Mouse (Mus musculus): ENCODE data around the gene Pxk. TPM values are rescaled to one million over a fixed set of nuclear protein-coding genes. Genes with fewer than 3 reads are reported as not detected.
A peak's percentile ranks its signal among the peaks of the same experiment; 100 is the strongest.
"Not testable (repeated sequence)": the region's sequence is repeated elsewhere in the genome, so short reads cannot be mapped to it uniquely, and the experiment has no call there.

Pxk gene
- total RNA-seq, 2 experiments from 2014 or later, result 4.8 to 6.7 TPM

GRCm38 (mm10) chr14:8099561-8100021 is 1.6 kb downstream of the Pxk start:
- no peak for ATAC-seq (replicated peaks; ENCODE audit: low FRiP score, low TSS enrichment, poor library complexity, severe bottlenecking)

GRCm38 (mm10) chr14:8101886-8102285 is 3.9 kb downstream of the Pxk start:
- ATAC-seq (replicated peaks; ENCODE audit: low FRiP score, low TSS enrichment, poor library complexity, severe bottlenecking), result no peak

GRCm38 (mm10) chr14:8102676-8103075 is 4.7 kb downstream of the Pxk start:
- no peak for ATAC-seq (replicated peaks; ENCODE audit: low FRiP score, low TSS enrichment, poor library complexity, severe bottlenecking)

GRCm38 (mm10) chr14:8108047-8108446 is 10.0 kb downstream of the Pxk start:
- no peak for ATAC-seq (replicated peaks; ENCODE audit: low FRiP score, low TSS enrichment, poor library complexity, severe bottlenecking)

- ATAC-seq (replicated peaks; ENCODE audit: low FRiP score, low TSS enrichment, poor library complexity, severe bottlenecking), result no peak
Measured at GRCm38 (mm10) chr14:8108976-8109375, 11.0 kb downstream of the Pxk start.

GRCm38 (mm10) chr14:8111545-8111944 is 13.5 kb downstream of the Pxk start:
- no peak for ATAC-seq (replicated peaks; ENCODE audit: low FRiP score, low TSS enrichment, poor library complexity, severe bottlenecking)

- ATAC-seq (replicated peaks; ENCODE audit: low FRiP score, low TSS enrichment, poor library complexity, severe bottlenecking), result no peak
Measured at GRCm38 (mm10) chr14:8112036-8112435, 14.0 kb downstream of the Pxk start.

- no peak for ATAC-seq (replicated peaks; ENCODE audit: low FRiP score, low TSS enrichment, poor library complexity, severe bottlenecking)
Measured at GRCm38 (mm10) chr14:8113616-8114015, 15.6 kb downstream of the Pxk start.

GRCm38 (mm10) chr14:8114306-8114705 is 16.3 kb downstream of the Pxk start:
- no peak for ATAC-seq (replicated peaks; ENCODE audit: low FRiP score, low TSS enrichment, poor library complexity, severe bottlenecking)

- no peak for ATAC-seq (replicated peaks; ENCODE audit: low FRiP score, low TSS enrichment, poor library complexity, severe bottlenecking)
Measured at GRCm38 (mm10) chr14:8114756-8115155, 16.7 kb downstream of the Pxk start.

- no peak for ATAC-seq (replicated peaks; ENCODE audit: low FRiP score, low TSS enrichment, poor library complexity, severe bottlenecking)
Measured at GRCm38 (mm10) chr14:8115772-8116171, 17.8 kb downstream of the Pxk start.

- ATAC-seq (replicated peaks; ENCODE audit: low FRiP score, low TSS enrichment, poor library complexity, severe bottlenecking), result no peak
Measured at GRCm38 (mm10) chr14:8117371-8117770, 19.4 kb downstream of the Pxk start.

GRCm38 (mm10) chr14:8119454-8119853 is 21.4 kb downstream of the Pxk start:
- ATAC-seq (replicated peaks; ENCODE audit: low FRiP score, low TSS enrichment, poor library complexity, severe bottlenecking), result peak; percentile 81

GRCm38 (mm10) chr14:8119904-8120303 is 21.9 kb downstream of the Pxk start:
- ATAC-seq (replicated peaks; ENCODE audit: low FRiP score, low TSS enrichment, poor library complexity, severe bottlenecking), result no peak

GRCm38 (mm10) chr14:8123141-8123540 is 25.1 kb downstream of the Pxk start:
- no peak for ATAC-seq (replicated peaks; ENCODE audit: low FRiP score, low TSS enrichment, poor library complexity, severe bottlenecking)

- ATAC-seq (replicated peaks; ENCODE audit: low FRiP score, low TSS enrichment, poor library complexity, severe bottlenecking), result not testable (repeated sequence)
Measured at GRCm38 (mm10) chr14:8123611-8124010, 25.6 kb downstream of the Pxk start.

- ATAC-seq (replicated peaks; ENCODE audit: low FRiP score, low TSS enrichment, poor library complexity, severe bottlenecking), result no peak
Measured at GRCm38 (mm10) chr14:8124046-8124881, 26.3 kb downstream of the Pxk start.

- no peak for ATAC-seq (replicated peaks; ENCODE audit: low FRiP score, low TSS enrichment, poor library complexity, severe bottlenecking)
Measured at GRCm38 (mm10) chr14:8127971-8128370, 30.0 kb downstream of the Pxk start.

GRCm38 (mm10) chr14:8132789-8133188 is 34.8 kb downstream of the Pxk start:
- no peak for ATAC-seq (replicated peaks; ENCODE audit: low FRiP score, low TSS enrichment, poor library complexity, severe bottlenecking)

- no peak for ATAC-seq (replicated peaks; ENCODE audit: low FRiP score, low TSS enrichment, poor library complexity, severe bottlenecking)
Measured at GRCm38 (mm10) chr14:8134234-8134633, 36.2 kb downstream of the Pxk start.

GRCm38 (mm10) chr14:8135130-8135529 is 37.1 kb downstream of the Pxk start:
- ATAC-seq (replicated peaks; ENCODE audit: low FRiP score, low TSS enrichment, poor library complexity, severe bottlenecking), result no peak
